Mouse (Mus musculus): Measurements from ENCODE around the gene Clca4a.

DNA sequence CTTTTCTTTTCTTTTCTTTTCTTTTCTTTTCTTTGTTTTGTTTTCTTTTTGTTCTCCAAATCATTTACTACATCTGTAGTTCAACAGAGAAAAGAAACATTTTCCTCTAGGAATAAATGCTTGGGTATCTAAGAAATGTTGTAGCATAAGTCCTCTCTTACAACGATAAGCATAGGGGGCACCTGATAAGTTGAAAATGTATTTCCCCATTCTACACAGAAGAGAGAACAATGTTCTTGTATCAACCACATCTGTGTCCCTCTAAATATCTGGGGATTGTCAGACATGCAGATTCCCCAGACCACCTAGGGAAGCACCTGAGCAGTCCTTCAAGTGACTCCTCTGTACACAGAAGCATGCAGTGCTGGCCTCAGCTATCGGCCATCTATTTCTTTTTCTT is 60.8 kb downstream of the Clca4a start:
- TF ChIP-seq CTCF (conservative IDR thresholded peaks at IDR 0.05; ENCODE audit: insufficient read depth, insufficient read length, low read depth, low read length) (no peak), POLR2A (IDR thresholded peaks at IDR 0.05; ENCODE audit: low read depth, low read length) (no peak)

All from kidney, adult 2 months (tissue).